Comparison of ENCODE assay signal across 22 mouse cellular contexts in the genomic region with DNA sequence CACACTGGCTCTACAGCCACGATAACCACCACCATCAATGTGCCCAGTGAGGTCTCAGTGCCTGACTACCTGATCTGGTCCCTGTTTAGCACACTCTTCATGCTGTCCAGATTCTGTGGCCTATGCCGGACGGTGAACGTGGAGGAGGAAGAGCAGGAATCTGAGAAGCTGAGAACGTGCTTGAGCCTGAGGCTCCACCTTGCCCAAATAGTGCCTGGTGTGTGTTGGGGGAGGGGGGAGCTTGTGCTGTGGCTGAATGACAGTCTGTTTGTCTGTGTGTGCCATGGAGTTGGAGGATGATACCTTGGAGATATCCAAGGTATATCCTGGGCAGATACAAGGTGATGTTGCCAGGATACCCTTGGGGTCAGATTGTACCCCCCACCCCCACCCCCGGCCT. TPM values are rescaled to one million over a fixed set of nuclear protein-coding genes. Genes with fewer than 3 reads are reported as not detected.
DNase-seq lines count a peak whose midpoint lies in the region; ATAC-seq and TF ChIP-seq lines count a peak whose summit lies in the region.
"Had no signal": no experiment of that assay in that cellular context is flagged by ENCODE, and none has a peak within 500 bp of the region (broad histone marks: within the 10 kb centered on the region; RNA-seq: fewer than 3 reads in every experiment).

No protein-coding gene starts in this region.

- TF ChIP-seq EP300 in lung, postnatal 0 days (IDR thresholded peaks at IDR 0.05): no peak

- TF ChIP-seq POLR2A in cerebellum, adult 2 months (IDR thresholded peaks at IDR 0.05; ENCODE audit: borderline replicate concordance, insufficient read depth, low read length): no peak

- H3K9me3 ChIP-seq in lung, postnatal 0 days (ENCODE audit: low read length): peaks cover 3% of the 10 kb centered on the region; the same call in 1 of the 2 replicates
- no peaks in the 10 kb centered on the region for H3K9me3 ChIP-seq in embryonic facial prominence, embryonic 10.5 days
- H3K9me3 ChIP-seq in limb, embryonic 11.5 days (ENCODE audit: control insufficient read depth, low read length): no peaks in the 10 kb centered on the region
- H3K9me3 ChIP-seq: forebrain, embryonic 13.5 days; heart, embryonic 15.5 days had no signal

- no peak overlapping the region for H3K9ac ChIP-seq in lung, postnatal 0 days (replicated peaks; ENCODE audit: low read depth)
- no peak overlapping the region for H3K9ac ChIP-seq in limb, embryonic 11.5 days (ENCODE audit: low read length)
- H3K9ac ChIP-seq: forebrain, embryonic 13.5 days; heart, embryonic 15.5 days; hindbrain, embryonic 14.5 days had no signal

- peak overlapping the region; percentile 20; the same call in 1 of the 2 replicates for H3K27ac ChIP-seq in lung, postnatal 0 days (ENCODE audit: low read length)
- peak overlapping the region; percentile 15; the same call in 1 of the 2 replicates for H3K27ac ChIP-seq in embryonic facial prominence, embryonic 10.5 days (replicated peaks)
- H3K27ac ChIP-seq in limb, embryonic 11.5 days (replicated peaks; ENCODE audit: low read depth, low read length): 0 out of 2 replicates have a peak overlapping the region, but pooled peaks have one; percentile 52
- no peak overlapping the region for H3K27ac ChIP-seq in cerebellum, adult 2 months (ENCODE audit: insufficient read depth, low read length)
- H3K27ac ChIP-seq: forebrain, embryonic 13.5 days; heart, embryonic 15.5 days; hindbrain, embryonic 14.5 days had no signal

- no peaks in the 10 kb centered on the region; the same call in 1 of the 2 replicates for H3K4me1 ChIP-seq in lung, postnatal 0 days (ENCODE audit: insufficient read depth, low read depth, low read length)
- H3K4me1 ChIP-seq in embryonic facial prominence, embryonic 10.5 days: peaks cover 16% of the 10 kb centered on the region
- H3K4me1 ChIP-seq in limb, embryonic 11.5 days (ENCODE audit: control insufficient read depth, insufficient read depth, low read length): peaks cover 7% of the 10 kb centered on the region
- H3K4me1 ChIP-seq in cerebellum, adult 2 months (ENCODE audit: control insufficient read depth, insufficient read depth, low read length): no peaks in the 10 kb centered on the region
- H3K4me1 ChIP-seq: forebrain, embryonic 13.5 days; heart, embryonic 15.5 days had no signal

- H3K4me2 ChIP-seq in lung, postnatal 0 days (replicated peaks; ENCODE audit: low read depth, low read length): no peak overlapping the region
- H3K4me2 ChIP-seq in limb, embryonic 11.5 days (ENCODE audit: low read depth, severe bottlenecking): no peak overlapping the region
- H3K4me2 ChIP-seq: forebrain, embryonic 13.5 days; heart, embryonic 15.5 days; hindbrain, embryonic 14.5 days had no signal

- intact Hi-C loops in left cerebral cortex, postnatal 25 days (cut with DNase I): no loop called here

- H3K36me3 ChIP-seq in lung, postnatal 0 days (ENCODE audit: insufficient read depth, low read length): no peaks in the 10 kb centered on the region
- no peaks in the 10 kb centered on the region for H3K36me3 ChIP-seq in embryonic facial prominence, embryonic 10.5 days (replicated peaks)
- H3K36me3 ChIP-seq in limb, embryonic 11.5 days (ENCODE audit: control insufficient read depth, insufficient read depth, low read length): no peaks in the 10 kb centered on the region
- H3K36me3 ChIP-seq: heart, embryonic 15.5 days had no signal

- no peak for TF ChIP-seq CTCF in lung, postnatal 0 days (IDR thresholded peaks at IDR 0.05)
- no peak for TF ChIP-seq CTCF in cerebellum, adult 2 months (IDR thresholded peaks at IDR 0.05; ENCODE audit: borderline replicate concordance, insufficient read depth, low read depth, low read length)

- 44% methylated on average over 6 of the region's 6 CpGs for WGBS in lung, postnatal 0 days
- WGBS in embryonic facial prominence, embryonic 10.5 days: 57% methylated on average over 6 of the region's 6 CpGs
- WGBS in limb, embryonic 11.5 days: 67% methylated on average over 6 of the region's 6 CpGs
- 69% methylated on average over 6 of the region's 6 CpGs for WGBS in cerebellum, adult 2 months

- no peak overlapping the region for H3K4me3 ChIP-seq in lung, postnatal 0 days (ENCODE audit: low read depth, low read length)
- no peak overlapping the region for H3K4me3 ChIP-seq in embryonic facial prominence, embryonic 10.5 days
- H3K4me3 ChIP-seq in limb, embryonic 11.5 days (ENCODE audit: low read depth, low read length): no peak overlapping the region
- H3K4me3 ChIP-seq in cerebellum, adult 2 months (replicated peaks; ENCODE audit: insufficient read depth, low read depth, low read length): no peak overlapping the region
- H3K4me3 ChIP-seq: forebrain, embryonic 13.5 days; heart, embryonic 15.5 days had no signal

- H3K27me3 ChIP-seq in lung, postnatal 0 days (replicated peaks; ENCODE audit: insufficient read depth, low read length): no peaks in the 10 kb centered on the region
- no peaks in the 10 kb centered on the region for H3K27me3 ChIP-seq in embryonic facial prominence, embryonic 10.5 days (replicated peaks; ENCODE audit: low read depth, poor library complexity, severe bottlenecking)
- no peaks in the 10 kb centered on the region for H3K27me3 ChIP-seq in limb, embryonic 11.5 days (ENCODE audit: control insufficient read depth, insufficient read depth, low read length)
- no peaks in the 10 kb centered on the region for H3K27me3 ChIP-seq in cerebellum, adult 2 months (ENCODE audit: control insufficient read depth, insufficient read depth, low read length)
- H3K27me3 ChIP-seq: forebrain, embryonic 13.5 days; heart, embryonic 15.5 days; Patski had no signal

- DNase-seq in lung, postnatal 0 days (ENCODE audit: low spot score): no peak
- DNase-seq in lung, postnatal 4 days: no peak
- DNase-seq in embryonic facial prominence, embryonic 10.5 days (ENCODE audit: low spot score): no peak
- no peak for DNase-seq in limb, embryonic 11.5 days (ENCODE audit: low spot score)
- DNase-seq in cerebellum, adult 2 months: no peak
- no peak for DNase-seq in adipocyte (ENCODE audit: low spot score)
- DNase-seq in left cerebral cortex, postnatal 25 days (ENCODE audit: low spot score in 2 of 2): no peak
- DNase-seq: cerebellum, postnatal 36 days; heart, adult 11 months; lung, postnatal 10 days; midbrain, embryonic 14.5 days; spleen, adult 18-20 months had no signal

- no peak for ATAC-seq in lung, postnatal 0 days
- ATAC-seq in limb, embryonic 11.5 days (ENCODE audit: insufficient number of reproducible peaks, low FRiP score, low TSS enrichment, low read depth): no peak
- ATAC-seq: forebrain, embryonic 13.5 days; Patski had no signal

RNA-seq across cellular contexts. Expression of gene Ifitm3, which starts 20.4 kb away (rescaled TPM):
- polyA plus RNA-seq in lung, postnatal 0 days (2015; fragmentation: Nextera tagmentation; extraction: Ambion mirVana): 779 and 1,037 TPM in 2 replicates
- polyA plus RNA-seq in embryonic facial prominence, embryonic 10.5 days (2016; fragmentation: Nextera tagmentation; extraction: Ambion mirVana): 42.6 and 44.7 TPM in 2 replicates
- 45.3 and 50.4 TPM in 2 replicates for polyA plus RNA-seq in limb, embryonic 11.5 days (2014; fragmentation: Nextera tagmentation; extraction: Ambion mirVana)
- 44.4 and 47.9 TPM in 2 replicates for polyA plus RNA-seq in cerebellum, adult 2 months (2012; rRNA removed)
- total RNA-seq in left cerebral cortex, postnatal 25 days (2021): 10 to 100 TPM in 1 of 2 experiments, 1 to 10 TPM in 1; 9.9 to 13.5 TPM

RNA-seq across cellular contexts. Expression of gene Ifitm1, which starts 23.2 kb away (rescaled TPM):
- polyA plus RNA-seq in lung, postnatal 0 days (2015; fragmentation: Nextera tagmentation; extraction: Ambion mirVana): 402 and 510 TPM in 2 replicates
- 8.7 and 13.4 TPM in 2 replicates for polyA plus RNA-seq in embryonic facial prominence, embryonic 10.5 days (2016; fragmentation: Nextera tagmentation; extraction: Ambion mirVana)
- 63.9 and 68.3 TPM in 2 replicates for polyA plus RNA-seq in limb, embryonic 11.5 days (2014; fragmentation: Nextera tagmentation; extraction: Ambion mirVana)
- 19.9 and 20.0 TPM in 2 replicates for polyA plus RNA-seq in cerebellum, adult 2 months (2012; rRNA removed)
- 1 to 10 TPM; 1.7 to 2.9 TPM for total RNA-seq in left cerebral cortex, postnatal 25 days (2021)

RNA-seq across cellular contexts. Expression of gene Ifitm6, which starts 27.5 kb away (rescaled TPM):
- 7.4 and 7.7 TPM in 2 replicates for polyA plus RNA-seq in lung, postnatal 0 days (2015; fragmentation: Nextera tagmentation; extraction: Ambion mirVana)
- polyA plus RNA-seq in embryonic facial prominence, embryonic 10.5 days (2016; fragmentation: Nextera tagmentation; extraction: Ambion mirVana): not detected in 2 replicates
- not detected in 2 replicates for polyA plus RNA-seq in limb, embryonic 11.5 days (2014; fragmentation: Nextera tagmentation; extraction: Ambion mirVana)
- 0.56 and 0.87 TPM in 2 replicates for polyA plus RNA-seq in cerebellum, adult 2 months (2012; rRNA removed)
- not detected for total RNA-seq in left cerebral cortex, postnatal 25 days (2021)
- total RNA-seq: layer of hippocampus, adult 18-20 months had no signal
- polyA plus RNA-seq: forebrain, embryonic 13.5 days had no signal

RNA-seq across cellular contexts. Expression of gene Ifitm2, which starts 34.4 kb away (rescaled TPM):
- polyA plus RNA-seq in lung, postnatal 0 days (2015; fragmentation: Nextera tagmentation; extraction: Ambion mirVana): 1,373 and 1,710 TPM in 2 replicates
- polyA plus RNA-seq in embryonic facial prominence, embryonic 10.5 days (2016; fragmentation: Nextera tagmentation; extraction: Ambion mirVana): 602 and 668 TPM in 2 replicates
- polyA plus RNA-seq in limb, embryonic 11.5 days (2014; fragmentation: Nextera tagmentation; extraction: Ambion mirVana): 853 and 900 TPM in 2 replicates
- polyA plus RNA-seq in cerebellum, adult 2 months (2012; rRNA removed): 31.7 and 35.3 TPM in 2 replicates
- 10 to 100 TPM; 11.7 to 15.7 TPM for total RNA-seq in left cerebral cortex, postnatal 25 days (2021)

RNA-seq across cellular contexts. Expression of gene Gm45717, which starts 34.4 kb away (rescaled TPM):
- polyA plus RNA-seq in lung, postnatal 0 days (2015; fragmentation: Nextera tagmentation; extraction: Ambion mirVana): 0.31 TPM in 1 of 2 replicates, not detected in the other
- 0.52 TPM in 1 of 2 replicates, not detected in the other for polyA plus RNA-seq in embryonic facial prominence, embryonic 10.5 days (2016; fragmentation: Nextera tagmentation; extraction: Ambion mirVana)
- not detected in 2 replicates for polyA plus RNA-seq in limb, embryonic 11.5 days (2014; fragmentation: Nextera tagmentation; extraction: Ambion mirVana)
- polyA plus RNA-seq in cerebellum, adult 2 months (2012; rRNA removed): not detected in 2 replicates
- not detected for total RNA-seq in left cerebral cortex, postnatal 25 days (2021)
- total RNA-seq: adrenal gland, postnatal 4 days; layer of hippocampus, adult 18-20 months; left cerebral cortex, adult 18-20 months had no signal
- polyA plus RNA-seq: forebrain, embryonic 13.5 days; heart, embryonic 15.5 days; hindbrain, embryonic 14.5 days; kidney, embryonic 14.5 days; limb, embryonic 14.5 days; midbrain, embryonic 14.5 days; urinary bladder, adult 2 months had no signal

Comparison
In these comparisons a context has a peak if more than half of its experiments do, and no peak if none do; other contexts are left out.
1. RNA of gene Ifitm3, which starts 20.4 kb away (polyA plus RNA-seq): 779 to 1,037 TPM in lung, postnatal 0 days; 45.3 to 50.4 TPM in limb, embryonic 11.5 days, 44.4 to 47.9 TPM in cerebellum, adult 2 months and 42.6 to 44.7 TPM in embryonic facial prominence, embryonic 10.5 days; every median in the first group is over 10 times any median in the second.